ENCODE assay signal across 23 mouse cellular contexts in the genomic region with DNA sequence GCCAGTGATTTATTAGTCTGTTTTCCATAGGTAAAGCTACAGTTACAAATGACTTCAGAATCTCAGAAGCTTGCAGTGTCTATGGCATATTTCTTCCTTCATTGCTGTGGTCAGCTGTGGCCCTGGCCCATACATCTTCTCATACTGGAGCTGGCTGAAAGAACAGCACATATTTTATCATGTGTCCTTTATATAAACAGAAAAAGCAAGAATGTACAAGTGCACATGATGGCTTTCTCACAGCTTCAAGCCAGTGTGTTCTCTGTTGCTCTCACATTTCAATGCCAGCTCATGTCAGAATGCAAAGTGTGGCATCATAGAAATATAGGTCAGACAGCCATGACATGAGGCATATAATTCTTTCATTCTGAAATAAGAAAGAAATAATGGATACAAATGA.
"Had no signal": no experiment of that assay in that cellular context is flagged by ENCODE, and none has a peak within 500 bp of the region (broad histone marks: within the 10 kb centered on the region; RNA-seq: fewer than 3 reads in every experiment).

No protein-coding gene starts in this region.

- ATAC-seq: hindbrain, embryonic 16.5 days; inflammation-experienced regulatory T-cells, adult 6 months; intestine, embryonic 15.5 days; intestine, postnatal 0 days had no signal

- H3K27ac ChIP-seq: heart, adult 2 months; heart, embryonic 13.5 days; heart, embryonic 15.5 days; hindbrain, embryonic 13.5 days; intestine, embryonic 15.5 days; layer of hippocampus, adult 2 months; left cerebral cortex, adult 2 months; limb, embryonic 10.5 days; limb, embryonic 12.5 days had no signal

- H3K4me3 ChIP-seq: heart, adult 2 months; heart, embryonic 13.5 days; heart, embryonic 15.5 days; hindbrain, embryonic 13.5 days; intestine, embryonic 15.5 days; layer of hippocampus, adult 2 months; left cerebral cortex, adult 2 months; limb, embryonic 10.5 days; limb, embryonic 12.5 days had no signal

- H3K9ac ChIP-seq: heart, embryonic 13.5 days; heart, embryonic 15.5 days; hindbrain, embryonic 13.5 days; intestine, embryonic 15.5 days; limb, embryonic 12.5 days had no signal

- H3K9me3 ChIP-seq: heart, embryonic 13.5 days; heart, embryonic 15.5 days; hindbrain, embryonic 13.5 days; intestine, embryonic 15.5 days; limb, embryonic 10.5 days; limb, embryonic 12.5 days had no signal

- DNase-seq: gastrocnemius, postnatal 14 days; gastrocnemius, postnatal 36 days; heart, adult 11 months; heart, adult 2 months; heart, postnatal 14 days; heart, postnatal 36 days; kidney, adult 18-20 months; kidney, adult 8-10 months; kidney, postnatal 10 days; kidney, postnatal 25 days; kidney, postnatal 4 days had no signal

- H3K4me1 ChIP-seq: heart, embryonic 13.5 days; heart, embryonic 15.5 days; hindbrain, embryonic 13.5 days; intestine, embryonic 15.5 days; limb, embryonic 10.5 days; limb, embryonic 12.5 days had no signal

- H3K36me3 ChIP-seq: heart, embryonic 13.5 days; heart, embryonic 15.5 days; hindbrain, embryonic 13.5 days; intestine, embryonic 15.5 days; limb, embryonic 10.5 days; limb, embryonic 12.5 days had no signal

- H3K27me3 ChIP-seq: heart, embryonic 13.5 days; heart, embryonic 15.5 days; hindbrain, embryonic 13.5 days; intestine, embryonic 15.5 days; limb, embryonic 12.5 days had no signal

- H3K4me2 ChIP-seq: heart, embryonic 11.5 days; heart, embryonic 13.5 days; heart, embryonic 15.5 days; hindbrain, embryonic 13.5 days; intestine, embryonic 15.5 days; limb, embryonic 12.5 days had no signal
